Mouse (Mus musculus) CD8-positive naive resting alpha-beta T cell, adult 2 months (primary cell): ENCODE data around the gene Camta1.
A peak's percentile ranks its signal among the peaks of the same experiment; 100 is the strongest.
"Not testable (repeated sequence)": the region's sequence is repeated elsewhere in the genome, so short reads cannot be mapped to it uniquely, and the experiment has no call there.

ENCODE experiments used
- DNase-seq, 2 experiments: peaks; one replicate each; pipeline ENCODE4 v3.0.0; 2022; ENCODE audit warnings: low read depth in 2 of 2, low spot score in 2 of 2

Camta1 gene

GRCm38 (mm10) chr4:151027001-151027400 is 834.7 kb downstream of the Camta1 start:
- DNase-seq, result peak in 1 of 2 experiments; percentile 19

GRCm38 (mm10) chr4:151024152-151024551 is 837.5 kb downstream of the Camta1 start:
- no peak for DNase-seq

GRCm38 (mm10) chr4:151017356-151017755 is 844.3 kb downstream of the Camta1 start:
- not testable (repeated sequence) for DNase-seq

DNA sequence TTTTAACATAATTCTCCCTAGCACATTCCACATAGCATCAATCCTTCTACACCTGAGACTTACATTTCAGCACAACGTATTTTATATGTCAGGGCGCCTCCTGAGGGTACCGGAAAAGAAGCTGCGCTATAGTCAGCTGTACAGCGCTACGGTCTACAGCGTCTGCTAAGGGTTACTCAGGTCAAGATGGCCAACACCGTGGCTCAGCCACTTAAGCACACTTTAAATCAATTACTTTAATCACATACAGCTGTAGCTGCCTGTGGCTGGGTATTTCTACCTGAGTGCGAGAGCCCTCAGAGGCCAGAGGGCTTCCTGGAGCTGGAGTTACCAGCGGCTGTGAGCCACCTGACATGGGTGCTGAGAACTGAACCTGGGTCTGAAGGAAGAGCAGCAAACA is 845.7 kb downstream of the Camta1 start:
- DNase-seq, result no peak

DNA sequence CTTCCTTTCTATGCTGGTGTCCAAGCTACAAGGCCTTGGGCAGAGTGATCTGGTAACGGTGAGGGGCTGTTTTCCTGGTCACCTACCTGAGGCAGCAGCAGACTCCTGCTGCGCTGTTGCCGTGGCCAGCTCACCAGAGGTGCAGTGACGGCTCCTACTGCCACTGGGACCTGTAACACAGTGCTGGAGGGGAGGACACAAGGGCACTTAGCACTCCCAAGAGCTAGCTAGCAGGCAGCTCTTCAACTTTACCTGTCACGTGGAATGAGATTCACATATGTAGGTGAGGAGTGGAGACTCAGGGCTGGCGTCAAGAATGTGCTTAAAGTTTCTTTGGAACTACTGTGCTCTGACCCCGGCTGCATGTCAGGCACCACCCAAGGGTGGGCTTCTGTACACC is 851.4 kb downstream of the Camta1 start:
- DNase-seq, result no peak

- DNase-seq, result peak; percentile 20 to 43
Observed at GRCm38 (mm10) chr4:151006945-151007344, 854.7 kb downstream of the Camta1 start.

- peak in 1 of 2 experiments; percentile 9 for DNase-seq
Observed at GRCm38 (mm10) chr4:151005656-151006318, 855.9 kb downstream of the Camta1 start.

DNA sequence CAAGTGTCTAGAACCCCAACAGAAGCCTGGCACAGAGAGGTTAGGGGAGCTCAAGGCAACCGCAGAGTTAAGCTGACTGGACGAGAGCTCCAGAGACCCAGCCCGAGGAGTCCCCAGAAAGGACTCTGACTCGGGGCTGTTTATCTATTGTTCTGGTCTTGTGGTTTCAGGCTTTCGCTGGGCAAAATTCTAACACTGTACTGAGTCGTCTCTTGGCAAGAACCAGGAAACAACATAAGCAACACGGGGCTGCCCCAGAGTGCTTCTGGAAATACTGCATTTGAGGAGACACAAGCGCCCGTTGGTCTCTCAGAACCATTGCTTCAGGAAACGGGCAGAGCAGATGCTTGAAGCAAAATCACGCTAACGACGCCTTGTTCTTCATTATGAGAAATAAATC is 860.3 kb downstream of the Camta1 start:
- no peak for DNase-seq

DNA sequence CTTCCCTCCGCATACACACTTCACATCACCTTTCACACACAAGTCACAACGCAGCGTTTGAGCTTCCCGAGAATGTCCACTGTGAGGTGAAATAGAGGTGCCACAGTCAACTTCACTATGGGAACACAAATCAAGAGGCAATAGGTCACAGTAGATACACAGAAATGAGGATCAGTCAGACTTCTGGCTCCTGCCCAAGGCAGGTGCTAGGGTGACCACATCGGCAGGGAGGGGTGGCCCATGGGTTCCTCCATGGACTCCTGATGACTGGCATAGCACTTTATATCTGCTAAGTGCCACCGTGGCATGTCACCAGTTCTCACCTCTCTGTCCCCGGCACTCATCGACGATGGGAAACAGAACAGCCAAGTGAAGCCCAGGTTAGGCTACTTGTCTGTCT is 863.0 kb downstream of the Camta1 start:
- DNase-seq, result no peak

DNA sequence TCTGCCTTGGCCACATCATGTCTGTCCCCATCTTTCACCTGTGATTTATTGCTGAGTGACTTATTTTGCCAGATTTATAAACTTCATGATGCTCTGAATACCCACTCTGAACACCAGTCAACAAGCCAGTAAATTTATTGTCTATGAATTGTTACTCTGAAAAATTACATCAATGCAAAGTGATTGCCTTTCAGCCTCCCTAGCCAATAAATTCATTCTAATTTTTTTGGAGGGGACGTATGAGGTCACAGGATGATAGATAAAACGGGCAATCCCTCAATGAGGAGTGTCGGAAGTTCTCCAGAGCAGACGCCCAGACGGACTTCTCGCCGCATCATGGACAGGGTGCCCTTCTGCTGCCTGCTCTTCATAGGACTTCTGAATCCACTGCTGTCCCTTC is 864.9 kb downstream of the Camta1 start, which contains the start of gene Uts2:
Gene Uts2, plus strand, starts transcription at position 301 of the 400 bp plus-strand sequence.
- DNase-seq, result no peak

GRCm38 (mm10) chr4:150990148-150990547 is 871.5 kb downstream of the Camta1 start:
- DNase-seq, result peak in 1 of 2 experiments; percentile 32

GRCm38 (mm10) chr4:150980153-150980552 is 881.5 kb downstream of the Camta1 start:
- no peak for DNase-seq

DNA sequence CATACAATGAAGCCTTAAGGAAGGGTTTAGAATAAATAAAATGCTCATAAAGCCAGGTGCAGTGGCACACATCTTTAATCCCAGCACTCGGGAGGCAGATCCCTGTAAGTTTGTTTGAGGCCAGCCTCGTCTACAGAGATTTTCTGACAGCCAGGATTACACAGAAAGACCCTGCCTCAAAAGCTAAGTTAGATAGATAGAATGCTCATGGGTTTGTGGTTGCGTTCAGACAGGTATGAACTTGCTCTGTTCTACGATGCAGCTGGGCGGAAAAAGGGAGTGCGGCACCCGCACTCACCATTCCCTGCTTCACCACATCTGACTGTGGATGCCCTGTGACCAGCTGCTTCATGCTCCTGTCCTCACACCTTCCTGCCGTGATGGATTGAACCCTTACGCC is 882.2 kb downstream of the Camta1 start:
- no peak for DNase-seq

DNA sequence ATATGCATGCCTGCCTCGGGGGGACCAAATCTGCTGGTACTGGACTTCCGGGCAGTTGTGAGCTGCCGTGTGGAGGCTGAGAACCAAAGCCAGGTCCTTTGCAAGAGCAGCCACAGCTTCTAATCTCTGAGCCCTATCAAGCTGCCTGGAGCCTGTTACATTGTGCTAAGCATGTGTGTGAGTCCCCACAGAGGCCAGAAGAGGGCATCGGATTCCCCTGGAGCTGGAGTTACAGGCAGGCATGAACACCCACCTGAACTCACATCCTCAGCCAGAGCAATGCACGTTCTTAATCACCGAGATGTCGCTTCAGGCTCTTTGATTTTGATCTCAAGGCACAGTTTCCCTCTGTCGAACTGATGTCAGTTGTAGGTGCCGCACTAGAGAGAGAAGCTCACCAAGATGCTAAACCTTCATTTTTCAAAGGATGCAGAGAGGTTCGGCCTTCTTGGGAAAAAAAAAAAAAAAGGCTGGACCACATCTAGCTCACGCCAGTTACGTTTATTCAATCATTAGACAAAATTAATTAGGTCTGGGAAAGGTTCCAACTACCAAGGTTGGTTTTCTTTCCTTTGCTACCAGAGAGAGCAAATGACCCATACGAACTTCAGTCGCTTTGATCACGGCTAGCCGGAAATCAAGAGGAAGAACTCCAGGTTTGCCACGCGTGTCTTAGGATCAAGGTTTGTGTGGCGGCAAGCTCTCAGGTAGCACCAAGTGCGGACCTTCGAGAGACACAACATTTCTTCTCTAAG is 883.3 kb downstream of the Camta1 start:
- DNase-seq, result no peak

- no peak for DNase-seq
Observed at GRCm38 (mm10) chr4:150975145-150975544, 886.5 kb downstream of the Camta1 start.

GRCm38 (mm10) chr4:150973264-150973663 is 888.4 kb downstream of the Camta1 start:
- DNase-seq, result no peak

- no peak for DNase-seq
Observed at GRCm38 (mm10) chr4:150968956-150969355, 892.7 kb downstream of the Camta1 start.

DNA sequence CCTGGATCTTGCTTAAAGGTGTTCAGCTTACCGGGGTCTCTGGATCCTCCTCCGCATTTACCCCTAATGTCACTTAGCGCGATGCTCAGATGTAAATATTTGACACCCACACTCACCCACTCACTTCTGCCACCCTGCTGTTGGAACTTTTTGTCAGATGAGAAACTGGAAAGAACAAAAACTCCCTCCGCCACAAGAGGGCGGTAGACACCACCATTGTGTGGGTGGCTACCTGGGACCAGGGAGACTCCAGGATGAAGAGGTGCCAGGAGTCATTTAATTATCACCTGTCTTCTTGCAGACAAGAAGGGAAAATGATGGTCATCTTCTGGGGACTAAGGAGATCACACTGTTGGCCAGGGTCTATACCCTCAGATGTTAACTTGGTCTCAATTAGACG is 895.1 kb downstream of the Camta1 start:
- peak; percentile 50 to 62 for DNase-seq

DNA sequence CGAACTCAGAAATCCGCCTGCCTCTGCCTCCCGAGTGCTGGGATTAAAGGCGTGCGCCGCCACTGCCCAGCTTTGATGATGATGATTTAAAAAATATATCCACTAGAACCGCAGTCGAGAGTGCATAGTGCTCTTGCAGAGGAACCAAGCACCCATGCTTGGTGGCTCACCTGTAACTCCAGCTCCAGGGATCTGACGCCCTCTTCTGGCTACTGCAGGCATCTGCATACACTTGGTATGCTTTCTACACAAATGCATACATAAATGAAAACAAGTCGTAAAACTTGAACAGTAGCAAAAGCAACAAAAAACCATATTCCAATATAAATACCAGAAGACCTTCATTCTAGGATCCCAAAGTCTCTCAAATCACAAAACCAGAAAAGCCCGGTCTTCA is 896.1 kb downstream of the Camta1 start:
- peak in 1 of 2 experiments; percentile 10 for DNase-seq

- DNase-seq, result peak; percentile 85 to 94
Observed at GRCm38 (mm10) chr4:150964635-150965554, 896.8 kb downstream of the Camta1 start.

DNA sequence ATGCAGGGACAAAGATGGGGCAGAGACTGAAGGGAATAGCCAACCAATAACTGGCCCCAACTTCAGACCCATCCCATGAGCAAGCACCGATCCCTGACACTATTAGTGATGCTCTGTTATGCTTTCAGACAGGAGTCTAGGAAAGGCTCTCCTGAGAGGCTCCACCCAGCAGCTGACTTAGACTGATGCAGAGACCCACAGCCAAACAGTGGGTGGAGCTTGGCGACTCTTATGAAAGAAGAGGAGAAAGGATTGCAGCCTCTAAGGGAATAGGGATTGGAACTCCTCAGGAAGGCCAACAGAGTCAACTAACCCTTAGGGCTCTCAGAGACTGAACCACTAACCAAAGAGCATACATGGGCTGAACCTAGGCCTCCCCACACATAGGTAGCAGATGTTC is 898.0 kb downstream of the Camta1 start:
- no peak for DNase-seq
